Mouse (Mus musculus) limb, embryonic 10.5 days (tissue): ENCODE data around the gene Aff3. TPM values are rescaled to one million over a fixed set of nuclear protein-coding genes. Genes with fewer than 3 reads are reported as not detected.

ENCODE experiments used
- polyA plus RNA-seq: library from polyadenylated mRNA; unstranded; fragments of >200 nt; fragmentation: Nextera tagmentation; extraction: Ambion mirVana; gene quantifications from 2 replicates; pipeline ENCODE4 v1.2.1, GENCODE M21; 2016

The Aff3 gene
- polyA plus RNA-seq, 1 experiment from 2014 or later = 38.8 TPM

Other genes starting within 250 kb of the Aff3 start
- 0.38 and 0.50 TPM in 2 replicates for gene Lonrf2, start 171.8 kb upstream of the Aff3 start, polyA plus RNA-seq
- gene Chst10, start 233.2 kb upstream of the Aff3 start, polyA plus RNA-seq = 6.2 and 7.0 TPM in 2 replicates